Mouse (Mus musculus): Measurements from ENCODE around the gene Avp. TPM values are rescaled to one million over a fixed set of nuclear protein-coding genes. Genes with fewer than 3 reads are reported as not detected.

The Avp gene
- polyA plus RNA-seq, 1 experiment from 2014 or later: not detected

DNA sequence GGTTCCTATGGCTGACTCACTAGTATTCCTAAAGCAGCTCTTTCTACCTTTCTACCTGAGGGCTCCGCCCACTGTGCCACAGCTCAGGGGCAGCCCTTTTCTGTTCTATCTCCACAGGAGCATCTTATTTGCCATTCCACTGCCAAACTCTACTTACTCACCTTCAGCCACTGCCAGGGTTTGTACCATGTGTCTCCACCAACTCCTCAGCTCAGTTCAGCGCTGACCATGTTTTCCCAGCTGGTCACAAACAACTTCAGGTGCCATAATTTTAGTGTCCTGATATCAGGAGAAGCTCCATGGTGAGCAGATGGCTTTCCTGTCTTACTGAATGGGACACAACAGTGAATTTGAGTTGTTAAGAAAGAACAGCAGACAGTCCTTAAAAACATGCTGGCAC lies 24.9 kb downstream of the Avp start:
- Histone ChIP-seq H3K79me2 (ENCODE audit: inconsistent target) (no peaks in the 10 kb centered on the region), H3K4me3 (ENCODE audit: inconsistent target) (no peak overlapping the region), H3K27ac (no peak overlapping the region), H3K36me3 (ENCODE audit: inconsistent target) (peaks cover 48% of the 10 kb centered on the region)
- WGBS (ENCODE audit: missing documents): 85% methylated on average over 2 of the region's 2 CpGs

GRCm38 (mm10) chr2:130556292-130556691 lies 26.1 kb downstream of the Avp start:
- H3K79me2 ChIP-seq (ENCODE audit: inconsistent target): no peaks in the 10 kb centered on the region
- 100% methylated on average over 1 of the region's 1 CpGs for WGBS (ENCODE audit: missing documents)
- no peak overlapping the region for H3K4me3 ChIP-seq (ENCODE audit: inconsistent target)
- peaks cover 60% of the 10 kb centered on the region for H3K36me3 ChIP-seq (ENCODE audit: inconsistent target)
- H3K27ac ChIP-seq: no peak overlapping the region

DNA sequence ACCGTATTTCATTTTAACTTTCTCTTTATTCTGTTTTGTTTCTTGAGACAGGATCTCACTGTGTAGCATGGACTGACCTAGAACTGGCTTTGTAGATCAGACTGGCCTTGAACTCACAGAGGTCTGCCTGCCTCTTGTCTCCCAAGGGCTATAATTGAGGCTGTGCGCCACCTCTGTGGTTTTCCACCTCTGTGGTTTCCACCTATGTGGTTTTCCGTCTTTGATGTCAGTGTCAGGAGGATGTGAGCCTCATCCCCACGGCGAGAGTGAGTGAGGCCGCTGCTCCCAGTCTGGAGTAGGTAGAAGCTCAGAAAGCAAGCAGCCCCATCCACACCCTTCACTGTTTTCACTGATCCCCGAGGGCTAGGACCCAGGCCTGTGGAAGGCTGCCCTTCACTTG lies 27.5 kb downstream of the Avp start:
- Histone ChIP-seq H3K79me2 (ENCODE audit: inconsistent target) (no peaks in the 10 kb centered on the region), H3K36me3 (ENCODE audit: inconsistent target) (peaks cover 73% of the 10 kb centered on the region), H3K27ac (no peak overlapping the region), H3K4me3 (ENCODE audit: inconsistent target) (no peak overlapping the region)
- WGBS (ENCODE audit: missing documents): 86% methylated on average over 7 of the region's 7 CpGs

DNA sequence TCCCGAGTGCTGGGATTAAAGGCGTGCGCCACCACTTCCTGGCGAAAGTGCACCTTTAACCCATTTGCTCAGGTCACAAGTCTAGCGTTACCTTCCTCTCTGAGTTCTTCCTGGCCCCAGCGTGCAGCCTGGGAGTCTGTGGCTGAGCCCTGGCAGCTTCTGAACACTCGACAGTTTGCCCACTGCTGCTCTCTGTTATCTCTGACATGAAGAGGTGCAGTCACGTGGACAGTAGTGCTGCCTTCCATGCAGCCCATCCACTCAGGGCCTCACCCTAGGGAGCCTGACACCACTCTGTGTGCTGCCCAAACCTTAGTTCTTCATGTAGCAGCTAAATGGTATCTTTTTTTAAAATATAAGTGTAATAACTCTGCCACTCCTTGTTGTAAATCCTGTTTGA lies 35.4 kb downstream of the Avp start:
- Histone ChIP-seq H3K27ac (no peak overlapping the region), H3K79me2 (ENCODE audit: inconsistent target) (no peaks in the 10 kb centered on the region), H3K36me3 (ENCODE audit: inconsistent target) (peaks cover 94% of the 10 kb centered on the region), H3K4me3 (ENCODE audit: inconsistent target) (no peak overlapping the region)
- WGBS (ENCODE audit: missing documents): 92% methylated on average over 8 of the region's 8 CpGs

DNA sequence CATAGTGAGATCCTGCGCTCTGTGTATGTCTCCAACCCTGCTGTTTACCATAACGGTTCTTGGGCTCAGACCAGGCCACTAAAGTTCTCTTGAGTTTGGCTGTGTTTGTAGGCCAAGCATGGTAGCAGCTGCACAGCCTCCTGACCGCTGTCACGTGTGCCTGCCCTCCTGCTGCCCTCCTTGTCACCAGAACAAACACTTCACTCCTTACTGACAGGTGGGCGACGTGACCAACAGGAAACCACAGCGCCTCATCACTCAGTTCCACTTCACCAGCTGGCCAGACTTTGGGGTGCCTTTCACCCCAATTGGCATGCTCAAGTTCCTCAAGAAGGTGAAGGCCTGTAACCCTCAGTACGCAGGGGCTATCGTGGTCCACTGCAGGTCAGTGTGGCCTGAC lies 42.1 kb downstream of the Avp start:
- Histone ChIP-seq H3K79me2 (ENCODE audit: inconsistent target) (no peaks in the 10 kb centered on the region), H3K27ac (no peak overlapping the region), H3K36me3 (ENCODE audit: inconsistent target) (peaks cover 96% of the 10 kb centered on the region), H3K4me3 (ENCODE audit: inconsistent target) (no peak overlapping the region)
- 49% methylated on average over 9 of the region's 9 CpGs for WGBS (ENCODE audit: missing documents)

- Histone ChIP-seq H3K27ac (no peak overlapping the region), H3K4me3 (ENCODE audit: inconsistent target) (no peak overlapping the region), H3K36me3 (ENCODE audit: inconsistent target) (peaks cover 84% of the 10 kb centered on the region), H3K79me2 (ENCODE audit: inconsistent target) (no peaks in the 10 kb centered on the region)
- WGBS (ENCODE audit: missing documents): 68% methylated on average over 8 of the region's 8 CpGs
These were observed 43.3 kb downstream of the Avp start for GRCm38 (mm10) chr2:130538876-130539546.

GRCm38 (mm10) chr2:130536890-130537289 lies 45.5 kb downstream of the Avp start:
- Histone ChIP-seq H3K36me3 (ENCODE audit: inconsistent target) (peaks cover 79% of the 10 kb centered on the region), H3K79me2 (ENCODE audit: inconsistent target) (no peaks in the 10 kb centered on the region), H3K4me3 (ENCODE audit: inconsistent target) (no peak overlapping the region), H3K27ac (no peak overlapping the region)
- WGBS (ENCODE audit: missing documents): 98% methylated on average over 3 of the region's 3 CpGs

GRCm38 (mm10) chr2:130535017-130535416 lies 47.3 kb downstream of the Avp start:
- no peak overlapping the region for H3K27ac ChIP-seq
- no peak overlapping the region for H3K4me3 ChIP-seq (ENCODE audit: inconsistent target)
- no peaks in the 10 kb centered on the region for H3K79me2 ChIP-seq (ENCODE audit: inconsistent target)
- 52% methylated on average over 6 of the region's 6 CpGs for WGBS (ENCODE audit: missing documents)
- H3K36me3 ChIP-seq (ENCODE audit: inconsistent target): peaks cover 63% of the 10 kb centered on the region

DNA sequence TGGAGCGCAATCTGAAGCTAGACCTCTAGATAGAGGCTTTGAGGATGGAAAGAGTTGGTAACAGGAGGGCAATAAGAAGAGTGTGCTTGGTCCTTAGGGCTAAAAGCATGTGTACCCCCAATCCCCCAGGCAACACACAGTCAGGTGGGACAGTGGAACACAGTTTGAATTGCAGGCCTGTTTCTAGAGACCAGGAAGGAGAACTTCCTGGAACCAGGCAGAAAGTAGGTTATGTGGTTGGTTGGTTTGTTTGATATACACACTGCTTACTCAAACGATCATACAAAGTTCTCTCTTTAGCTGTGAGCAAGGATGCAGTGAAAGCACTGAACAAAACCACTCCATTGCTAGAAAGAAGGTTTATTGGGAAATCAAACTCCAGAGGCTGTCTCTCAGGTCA lies 50.2 kb downstream of the Avp start:
- whole genome bisulfite sequencing (ENCODE audit: missing documents): 48% methylated on average over 2 of the region's 2 CpGs
- no peaks in the 10 kb centered on the region for H3K79me2 ChIP-seq (ENCODE audit: inconsistent target)
- no peak overlapping the region for H3K4me3 ChIP-seq (ENCODE audit: inconsistent target)
- H3K27ac ChIP-seq: no peak overlapping the region
- H3K36me3 ChIP-seq (ENCODE audit: inconsistent target): peaks cover 38% of the 10 kb centered on the region

Other genes with a start within 250 kb of the Avp start
- 0.23 TPM in 1 of 3 replicates, not detected in the others for gene Cpxm1, start 185.0 kb downstream of the Avp start, polyA plus RNA-seq (2018)
- gene Gm28372, start 177.3 kb downstream of the Avp start, polyA plus RNA-seq (2018): not detected in 3 replicates
- not detected in 3 replicates for gene 1700020A23Rik, start 177.3 kb downstream of the Avp start, polyA plus RNA-seq (2018)
- gene Tmem239, start 176.1 kb downstream of the Avp start, polyA plus RNA-seq (2018): not detected in 3 replicates
- 40.1 to 54.6 TPM (median 47.9 TPM) in 3 replicates for gene Vps16, start 158.2 kb downstream of the Avp start, polyA plus RNA-seq (2018)
- 9.0 to 12.8 TPM (median 11.4 TPM) in 3 replicates for gene Pced1a, start 157.9 kb downstream of the Avp start, polyA plus RNA-seq (2018)
- 146 to 403 TPM (median 209 TPM) in 3 replicates for gene Ptpra, start 132.3 kb downstream of the Avp start, polyA plus RNA-seq (2018)
- gene Mrps26, start 18.8 kb downstream of the Avp start, polyA plus RNA-seq (2018): 14.0 to 43.6 TPM (median 23.4 TPM) in 3 replicates
- gene Oxt, start 6.4 kb downstream of the Avp start, polyA plus RNA-seq (2018): not detected in 3 replicates
- gene Fastkd5, start 47.5 kb upstream of the Avp start, polyA plus RNA-seq (2018): 5.1 to 6.4 TPM (median 6.0 TPM) in 3 replicates
- 3.2 to 4.9 TPM (median 3.9 TPM) in 3 replicates for gene Ubox5, start 47.5 kb upstream of the Avp start, polyA plus RNA-seq (2018)
- gene Lzts3, start 60.2 kb upstream of the Avp start, polyA plus RNA-seq (2018): 1.2 to 1.6 TPM (median 1.4 TPM) in 3 replicates
- gene Ddrgk1, start 82.1 kb upstream of the Avp start, polyA plus RNA-seq (2018): 102 to 199 TPM (median 109 TPM) in 3 replicates
- 15.9 to 46.2 TPM (median 32.9 TPM) in 3 replicates for gene Itpa, start 85.1 kb upstream of the Avp start, polyA plus RNA-seq (2018)
- 0.10 to 0.53 TPM (median 0.38 TPM) in 3 replicates for gene Slc4a11, start 115.0 kb upstream of the Avp start, polyA plus RNA-seq (2018)

Measured in macrophage (primary cell).